Mouse (Mus musculus) thymus, adult 2 months (tissue): ENCODE results near the gene Preb.
A peak's percentile ranks its signal among the peaks of the same experiment; 100 is the strongest.

Source experiments
- CTCF ChIP-seq: fragments of 200-500 bp; IDR thresholded peaks from 2 replicates; pipeline ENCODE4 v1.5.1; 2012; ENCODE audit warnings: mild to moderate bottlenecking, control low read depth, low read length, moderate library complexity, borderline replicate concordance; ENCODE audit not compliant: control insufficient read depth, poor library complexity, insufficient read depth; ENCODE audit errors: extremely low read depth
- POLR2A ChIP-seq: fragments of 200-500 bp; IDR thresholded peaks from 2 replicates; pipeline ENCODE4 v1.6.1; 2012; ENCODE audit warnings: mild to moderate bottlenecking, low read length, control low read depth, moderate library complexity; ENCODE audit not compliant: control insufficient read depth, poor library complexity, insufficient read depth; ENCODE audit errors: extremely low read depth

- TF ChIP-seq POLR2A (no peak), CTCF (0 out of 2 replicates have a peak, but pooled peaks have one; percentile 49)
These were observed 44.2 kb downstream of the Preb start for GRCm38 (mm10) chr5:30915974-30916433.
